Mouse (Mus musculus): ENCODE measurements around the gene Vps52.

The Vps52 gene

DNA sequence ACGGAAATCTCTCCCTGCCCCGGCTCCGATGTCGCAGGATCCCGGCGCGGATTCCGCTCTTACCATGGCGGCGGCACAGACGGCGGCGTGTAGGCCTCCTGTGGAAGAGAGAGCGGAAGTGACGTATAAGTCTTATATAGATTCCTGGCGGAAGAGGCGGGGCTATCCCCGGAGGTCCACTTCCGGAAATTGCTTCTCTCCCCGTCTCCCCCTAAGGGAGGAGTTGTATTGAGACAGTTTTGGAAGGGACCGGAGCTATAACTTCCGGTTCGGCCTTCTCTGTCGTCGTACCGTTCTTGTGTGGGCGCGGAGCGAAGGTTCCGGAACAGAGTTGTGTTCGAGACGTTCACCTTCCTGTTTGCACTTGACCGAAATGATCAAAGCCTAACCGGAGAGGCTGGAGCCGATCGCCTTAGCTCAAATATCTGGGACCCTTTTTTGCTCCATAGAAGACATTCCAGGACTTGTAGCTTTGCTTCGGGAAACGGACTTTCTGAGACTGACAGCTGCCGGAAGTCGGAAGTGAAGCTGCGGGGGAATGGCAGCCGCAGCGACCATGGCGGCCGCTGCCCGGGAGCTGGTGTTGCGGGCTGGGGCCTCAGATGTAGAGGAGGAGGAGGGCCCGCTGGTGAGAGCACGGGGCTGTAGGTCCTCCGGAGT, at the start of gene Vps52, which contains the start of gene Rps18:
Gene Vps52, plus strand, starts transcription at position 258 of the 660 bp plus-strand sequence.
Gene Rps18, minus strand, starts transcription at position 447 of the 660 bp plus-strand sequence.
- DNase-seq (ENCODE audit: low read depth, low spot score), result peak; percentile 98

- DNase-seq (ENCODE audit: low read depth, low spot score), result peak; percentile 81
Measured at GRCm38 (mm10) chr17:33908331-33909076, 47.1 kb upstream of the Vps52 start.

GRCm38 (mm10) chr17:33909077-33909868, 46.3 kb upstream of the Vps52 start, which contains the start of gene Daxx:
Gene Daxx (plus strand): TSS chr17:33909414.
- DNase-seq (ENCODE audit: low read depth, low spot score), result peak; percentile 100

DNA sequence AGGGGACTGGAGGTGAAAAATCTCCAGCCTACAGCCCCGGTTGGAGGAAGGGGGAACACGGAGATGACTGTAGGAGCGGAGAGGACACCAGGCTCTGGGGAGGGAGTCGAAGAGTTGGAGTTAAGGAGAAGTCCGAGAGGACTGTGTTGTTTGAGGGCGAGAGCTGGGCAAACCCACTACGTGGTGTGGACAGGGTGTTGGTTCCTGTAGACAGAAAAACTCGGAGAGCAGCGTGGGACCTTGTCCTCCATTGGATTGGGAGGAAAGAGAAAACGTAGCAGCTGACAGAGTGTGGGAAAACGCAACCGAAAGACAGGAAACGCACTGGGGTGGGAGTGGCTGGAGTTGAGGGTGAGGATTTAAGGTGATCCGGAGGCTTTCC, 45.8 kb upstream of the Vps52 start:
- DNase-seq (ENCODE audit: low read depth, low spot score), result no peak

DNA sequence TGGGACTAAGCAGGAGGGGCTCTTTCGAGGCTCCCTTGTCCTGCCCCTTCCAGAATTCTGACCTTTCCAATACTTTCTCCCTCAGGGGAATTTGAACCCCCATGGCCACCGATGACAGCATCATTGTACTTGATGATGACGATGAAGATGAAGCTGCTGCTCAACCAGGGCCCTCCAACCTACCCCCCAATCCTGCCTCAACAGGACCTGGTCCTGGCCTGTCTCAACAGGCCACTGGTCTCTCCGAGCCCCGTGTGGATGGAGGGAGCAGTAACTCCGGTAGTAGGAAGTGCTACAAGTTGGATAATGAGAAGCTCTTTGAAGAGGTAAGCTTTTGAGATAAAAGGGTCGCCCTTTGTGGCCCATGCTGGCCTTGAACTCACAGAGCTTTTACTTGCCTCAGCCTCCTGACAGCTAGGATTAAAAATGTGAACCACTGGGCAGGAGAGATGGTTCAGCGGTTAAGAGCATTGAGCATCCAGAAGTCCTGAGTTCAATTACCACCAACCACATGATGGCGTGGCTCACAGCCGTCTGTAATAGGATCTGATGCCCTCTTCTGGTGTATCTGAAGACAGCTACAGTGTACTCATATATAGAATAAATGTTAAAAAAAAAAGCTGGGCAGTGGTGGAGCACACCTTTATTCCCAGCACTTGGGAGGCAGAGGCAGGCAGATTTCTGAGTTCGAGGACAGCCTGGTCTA, 45.1 kb upstream of the Vps52 start:
- peak; percentile 74 for DNase-seq (ENCODE audit: low read depth, low spot score)

GRCm38 (mm10) chr17:33911052-33911812, 44.4 kb upstream of the Vps52 start:
- no peak for DNase-seq (ENCODE audit: low read depth, low spot score)

DNA sequence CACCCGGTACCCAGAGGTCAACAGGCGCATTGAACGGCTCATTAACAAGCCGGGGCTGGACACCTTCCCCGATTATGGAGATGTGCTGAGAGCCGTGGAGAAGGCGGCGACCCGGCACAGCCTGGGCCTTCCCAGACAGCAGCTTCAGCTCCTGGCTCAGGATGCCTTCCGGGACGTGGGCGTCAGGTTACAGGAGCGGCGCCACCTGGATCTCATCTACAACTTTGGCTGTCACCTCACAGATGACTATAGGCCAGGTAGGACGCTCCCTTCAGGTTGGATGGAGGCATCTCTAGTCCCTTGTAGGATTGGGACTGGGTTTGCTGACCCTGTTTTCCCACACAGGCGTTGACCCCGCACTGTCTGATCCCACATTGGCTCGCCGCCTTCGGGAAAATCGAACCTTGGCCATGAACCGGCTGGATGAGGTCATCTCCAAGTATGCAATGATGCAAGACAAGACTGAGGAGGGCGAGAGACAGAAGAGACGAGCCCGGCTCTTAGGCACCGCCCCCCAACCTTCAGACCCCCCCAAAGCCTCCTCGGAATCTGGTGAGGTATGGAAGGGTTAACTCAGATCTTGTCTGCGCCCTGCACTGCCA, 43.7 kb upstream of the Vps52 start:
- no peak for DNase-seq (ENCODE audit: low read depth, low spot score)

DNA sequence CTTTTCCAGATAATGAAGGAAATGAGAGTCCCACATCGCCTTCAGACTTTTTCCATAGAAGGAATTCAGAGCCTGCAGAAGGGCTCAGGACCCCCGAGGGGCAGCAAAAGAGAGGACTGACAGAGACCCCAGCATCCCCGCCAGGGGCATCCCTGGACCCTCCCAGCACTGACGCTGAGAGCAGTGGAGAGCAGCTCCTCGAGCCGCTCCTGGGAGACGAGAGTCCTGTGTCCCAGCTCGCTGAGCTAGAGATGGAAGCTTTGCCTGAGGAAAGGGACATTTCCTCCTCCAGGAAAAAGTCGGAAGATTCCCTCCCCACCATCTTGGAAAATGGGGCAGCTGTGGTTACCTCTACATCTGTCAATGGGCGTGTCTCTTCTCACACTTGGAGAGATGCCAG, 42.3 kb upstream of the Vps52 start:
- DNase-seq (ENCODE audit: low read depth, low spot score), result no peak

GRCm38 (mm10) chr17:33913905-33914304, 41.7 kb upstream of the Vps52 start:
- DNase-seq (ENCODE audit: low read depth, low spot score), result no peak

DNA sequence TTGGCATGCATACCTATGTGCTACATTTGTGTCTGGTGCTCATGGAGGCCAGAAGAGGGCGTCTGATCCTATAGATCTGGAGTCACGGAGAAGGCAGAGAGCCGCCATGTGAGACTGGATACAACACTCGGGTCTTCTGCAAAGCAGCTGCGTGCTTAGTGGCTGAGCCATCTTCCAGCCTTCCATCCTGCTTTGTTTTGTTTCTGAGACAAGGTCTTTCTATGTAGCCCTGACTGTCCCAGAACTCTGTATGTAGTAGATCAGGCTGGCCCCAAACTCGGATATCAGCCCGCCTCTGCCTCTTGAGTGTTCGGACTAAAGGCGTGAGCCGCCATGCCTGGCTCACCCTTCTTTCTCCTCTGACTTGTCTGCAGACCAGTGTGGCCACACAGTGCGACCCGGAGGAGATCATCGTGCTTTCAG, 40.6 kb upstream of the Vps52 start:
- DNase-seq (ENCODE audit: low read depth, low spot score), result no peak

DNA sequence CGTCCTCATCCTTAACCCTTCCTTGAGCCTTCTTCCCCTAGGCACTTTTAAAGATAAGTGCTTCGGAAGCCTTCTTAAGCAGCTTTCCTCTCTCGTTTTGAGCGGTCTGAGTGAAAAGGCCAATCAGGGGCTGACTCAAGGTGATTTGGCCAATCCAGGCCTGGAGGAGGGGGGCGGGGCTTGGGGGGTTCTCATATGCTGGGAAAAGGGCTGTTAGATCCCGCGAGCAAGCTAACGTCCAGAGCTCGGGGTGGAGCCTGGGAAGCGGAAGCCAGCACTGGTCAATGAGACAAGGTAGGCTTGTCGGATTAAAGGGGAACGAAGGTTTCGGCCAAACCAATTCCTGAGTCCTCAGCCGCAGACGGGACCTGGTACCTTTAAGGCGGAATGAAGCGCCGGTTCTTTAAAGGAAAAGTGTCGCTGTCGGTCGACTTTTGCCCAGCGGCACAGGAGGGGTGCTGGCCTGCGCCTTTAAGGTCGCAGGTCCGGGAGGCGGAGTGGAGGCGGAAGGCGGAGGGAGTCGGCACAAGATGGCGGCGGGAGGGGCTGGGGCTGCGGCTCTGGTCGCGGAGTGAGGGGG, 39.9 kb upstream of the Vps52 start, which contains the start of the genes Tapbp and Zbtb22:
Gene Tapbp, plus strand, starts transcription at position 229 of the 580 bp plus-strand sequence.
Gene Zbtb22, plus strand, starts transcription at position 234 of the 580 bp plus-strand sequence.
- peak; percentile 98 for DNase-seq (ENCODE audit: low read depth, low spot score)

- no peak for DNase-seq (ENCODE audit: low read depth, low spot score)
Measured at GRCm38 (mm10) chr17:33916294-33916693, 39.3 kb upstream of the Vps52 start.

DNA sequence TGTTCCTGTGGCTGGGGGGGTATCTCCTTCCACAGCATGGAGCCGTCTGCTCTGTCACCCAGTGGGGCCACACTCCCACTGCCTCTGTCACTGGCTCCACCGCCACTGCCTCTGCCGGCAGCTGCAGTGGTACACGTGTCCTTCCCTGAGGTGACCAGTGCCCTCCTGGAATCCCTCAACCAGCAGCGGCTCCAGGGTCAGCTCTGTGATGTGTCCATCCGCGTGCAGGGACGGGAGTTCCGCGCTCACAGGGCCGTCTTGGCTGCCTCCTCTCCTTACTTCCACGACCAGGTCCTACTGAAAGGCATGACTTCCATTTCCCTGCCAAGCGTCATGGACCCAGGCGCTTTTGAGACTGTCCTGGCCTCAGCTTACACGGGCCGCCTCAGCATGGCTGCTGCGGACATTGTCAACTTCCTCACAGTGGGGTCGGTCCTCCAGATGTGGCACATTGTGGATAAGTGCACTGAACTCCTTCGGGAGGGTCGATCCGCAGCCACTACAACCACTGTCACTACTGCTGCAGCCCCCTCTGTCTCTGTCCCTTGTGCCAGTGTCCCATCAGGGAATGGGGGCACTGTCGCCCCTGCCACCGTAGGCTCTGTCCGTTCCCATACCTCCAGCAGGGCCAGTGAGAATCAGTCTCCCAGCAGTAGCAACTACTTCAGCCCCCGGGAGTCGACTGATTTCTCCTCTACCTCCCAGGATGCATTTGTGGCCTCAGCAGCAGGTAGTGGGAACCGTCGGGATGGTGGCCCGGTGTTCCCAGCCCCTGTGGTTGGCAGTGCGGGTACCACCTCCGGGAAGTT, 38.6 kb upstream of the Vps52 start:
- no peak for DNase-seq (ENCODE audit: low read depth, low spot score)

DNA sequence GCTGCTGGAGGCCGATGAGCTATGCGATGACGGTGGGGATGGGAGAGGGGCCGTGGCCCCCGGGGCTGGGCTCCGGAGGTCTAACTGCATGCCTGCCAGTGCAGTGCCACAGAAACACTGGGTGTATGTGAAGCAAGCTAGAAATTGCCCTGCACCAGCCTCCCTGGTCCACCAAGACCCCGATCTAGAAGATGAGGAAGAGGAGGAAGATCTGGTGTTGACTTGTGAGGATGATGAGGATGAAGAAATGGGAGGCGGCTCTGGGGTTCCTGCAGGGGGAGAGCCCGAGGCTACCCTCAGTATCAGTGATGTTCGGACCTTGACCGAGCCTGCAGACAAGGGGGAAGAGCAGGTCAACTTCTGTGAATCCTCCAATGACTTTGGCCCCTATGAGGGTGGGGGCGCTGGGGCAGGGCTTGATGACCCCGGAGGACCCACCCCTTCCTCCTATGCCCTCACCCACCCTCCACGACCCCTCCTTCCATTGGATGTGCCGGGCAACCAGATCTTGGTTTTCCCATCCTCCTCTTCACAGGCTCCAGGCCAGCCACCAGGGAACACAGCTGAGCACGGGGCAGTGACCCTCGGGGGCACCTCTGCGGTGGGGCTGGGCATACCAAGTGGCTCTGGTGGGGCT, 37.8 kb upstream of the Vps52 start:
- no peak for DNase-seq (ENCODE audit: low read depth, low spot score)

DNA sequence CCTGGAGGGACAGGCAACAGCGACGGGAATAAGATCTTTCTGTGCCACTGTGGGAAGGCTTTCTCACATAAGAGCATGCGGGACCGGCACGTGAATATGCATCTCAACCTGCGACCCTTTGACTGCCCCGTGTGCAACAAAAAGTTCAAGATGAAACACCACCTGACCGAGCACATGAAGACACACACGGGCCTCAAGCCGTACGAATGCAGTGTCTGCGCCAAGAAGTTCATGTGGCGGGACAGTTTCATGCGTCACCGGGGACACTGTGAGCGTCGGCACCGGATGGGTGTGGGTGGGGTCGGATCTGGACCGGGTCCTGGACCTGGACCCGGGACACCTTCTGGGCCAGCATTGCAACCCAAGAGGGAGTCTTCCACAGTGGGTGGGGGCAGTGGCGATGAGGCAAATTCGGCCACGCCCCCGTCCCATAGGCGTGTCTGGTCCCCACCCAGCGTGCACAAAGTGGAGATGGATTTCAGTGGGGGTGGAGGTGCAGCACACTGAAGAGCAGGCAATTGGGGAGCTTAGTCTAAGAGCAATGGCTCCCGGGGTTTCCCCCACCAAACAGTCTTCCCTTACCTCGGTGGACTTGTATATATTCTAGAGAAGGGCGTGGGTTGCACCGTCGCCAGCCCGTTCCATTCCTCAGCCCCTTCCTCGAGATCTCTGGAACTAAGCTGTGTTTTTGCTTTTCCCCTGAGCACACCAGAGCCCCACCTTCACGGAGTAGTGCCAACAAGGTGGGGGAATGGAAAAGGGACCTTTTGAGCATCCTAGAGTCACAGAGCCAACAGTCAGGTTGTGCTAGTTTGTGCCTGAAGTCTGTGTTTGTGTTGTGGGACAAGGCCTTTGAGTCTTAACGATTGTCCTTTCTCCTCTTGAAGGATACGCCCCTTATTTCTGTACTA, 37.1 kb upstream of the Vps52 start:
- no peak for DNase-seq (ENCODE audit: low read depth, low spot score)

GRCm38 (mm10) chr17:33919351-33920281, 36.0 kb upstream of the Vps52 start:
- peak; percentile 97 for DNase-seq (ENCODE audit: low read depth, low spot score)

All from A20 (cell line).